Mouse (Mus musculus): ENCODE results near the gene Echdc3. TPM values are rescaled to one million over a fixed set of nuclear protein-coding genes. Genes with fewer than 3 reads are reported as not detected.

Echdc3 gene
- polyA plus RNA-seq, 2 experiments, result 8.7 to 8.8 TPM

DNA sequence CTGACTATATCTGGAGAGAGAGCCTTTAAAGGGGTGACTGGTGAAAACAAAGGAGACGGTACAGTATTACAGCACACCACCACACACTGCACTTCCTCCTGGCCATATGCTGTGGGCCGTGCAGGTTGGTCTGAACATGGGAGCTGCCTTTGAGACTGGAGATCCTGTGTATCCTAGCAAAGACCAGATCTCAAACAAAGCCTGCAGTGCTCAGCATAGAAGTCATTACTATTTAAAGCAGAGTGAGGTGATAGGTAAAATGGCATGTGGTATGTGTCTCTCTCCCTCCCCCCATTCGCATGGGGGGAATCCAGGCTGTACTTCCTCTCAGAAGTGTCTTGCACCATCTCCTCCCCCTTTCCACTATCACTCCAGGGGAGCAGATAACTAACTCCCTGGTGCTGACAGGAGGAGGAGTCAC, 38.3 kb upstream of the Echdc3 start:
- no peak overlapping the region for H3K4me2 ChIP-seq (ENCODE audit: low read depth)
- ATAC-seq (ENCODE audit: insufficient read depth), result no peak
- no peaks in the 10 kb centered on the region for H3K27me3 ChIP-seq (ENCODE audit: control insufficient read depth, insufficient read depth, low read length)
- WGBS (ENCODE audit: insufficient replicate concordance), result 16% methylated on average over 3 of the region's 3 CpGs
- TF ChIP-seq CTCF (IDR thresholded peaks at IDR 0.05; ENCODE audit: low read depth) (no peak), EP300 (IDR thresholded peaks at IDR 0.05; ENCODE audit: low read depth) (no peak)
- no peak overlapping the region for H3K4me3 ChIP-seq (ENCODE audit: insufficient read depth in 1 of 2, low read depth in 2 of 2, low read length in 2 of 2)
- no peak overlapping the region for H3K9ac ChIP-seq (replicated peaks)
- 0 out of 4 replicates have a peak, but pooled peaks cover 0 to 2% of the 10 kb centered on the region in 2 experiments for H3K4me1 ChIP-seq (replicated peaks; ENCODE audit: control insufficient read depth in 2 of 2, insufficient read depth in 2 of 2, low read length in 1 of 2)
- no peaks in the 10 kb centered on the region for H3K36me3 ChIP-seq (replicated peaks; ENCODE audit: control insufficient read depth, insufficient read depth, low read depth)
- DNase-seq (ENCODE audit: low read depth in 3 of 3, low spot score in 3 of 3), result no peak
- no peaks in the 10 kb centered on the region for H3K9me3 ChIP-seq (ENCODE audit: control insufficient read depth, low read length)
- H3K27ac ChIP-seq, result no peak overlapping the region

DNA sequence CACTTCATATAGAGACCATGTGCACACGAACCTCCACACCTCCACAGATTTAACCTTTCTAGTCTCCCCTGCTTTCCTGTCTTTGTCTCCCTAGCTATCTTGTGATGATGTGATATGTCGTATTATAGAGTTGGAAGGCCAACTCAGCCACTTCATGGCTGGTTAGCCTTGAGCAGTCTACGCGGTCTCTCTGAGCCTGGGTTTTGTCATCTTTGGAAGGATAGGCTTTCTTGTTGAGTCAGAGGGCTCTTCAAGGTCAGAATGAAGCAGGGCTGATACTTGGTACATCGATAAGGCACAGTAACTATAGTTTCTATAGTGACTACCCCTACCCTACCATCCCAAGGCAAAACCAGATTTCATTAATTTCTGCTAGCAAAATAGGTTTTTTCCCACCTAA, 28.6 kb upstream of the Echdc3 start:
- no peak for DNase-seq (ENCODE audit: low read depth in 3 of 3, low spot score in 3 of 3)
- no peak overlapping the region for H3K27ac ChIP-seq

DNA sequence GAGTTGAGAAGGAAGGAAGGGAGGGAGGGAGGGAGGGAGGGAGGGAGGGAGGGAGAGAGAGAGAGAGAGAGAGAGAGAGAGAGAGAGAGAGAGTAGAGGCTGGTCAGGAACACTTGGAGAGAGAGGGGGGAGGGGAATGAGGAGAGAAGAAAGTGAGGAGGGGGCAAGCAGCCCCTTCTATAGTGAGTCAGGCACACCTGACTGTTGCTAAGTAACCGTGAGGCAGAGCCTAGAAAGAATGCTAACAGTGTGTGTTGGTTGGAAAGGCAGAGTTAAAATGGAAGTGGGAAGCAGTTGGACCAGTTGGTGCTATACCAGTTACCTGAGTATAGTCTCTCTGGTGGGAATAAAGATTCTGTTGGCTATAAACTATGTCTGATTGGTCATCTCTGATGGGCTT, 27.2 kb upstream of the Echdc3 start:
- Histone ChIP-seq H3K9ac (replicated peaks) (no peak overlapping the region), H3K27me3 (ENCODE audit: control insufficient read depth, insufficient read depth, low read length) (no peaks in the 10 kb centered on the region; the same call in 1 of the 2 replicates), H3K27ac (no peak overlapping the region), H3K36me3 (replicated peaks; ENCODE audit: control insufficient read depth, insufficient read depth, low read depth) (no peaks in the 10 kb centered on the region), H3K4me1 (replicated peaks; ENCODE audit: control insufficient read depth in 2 of 2, insufficient read depth in 2 of 2, low read length in 1 of 2) (no peaks in the 10 kb centered on the region), H3K9me3 (ENCODE audit: control insufficient read depth, low read length) (no peaks in the 10 kb centered on the region), H3K4me3 (ENCODE audit: insufficient read depth in 1 of 2, low read depth in 2 of 2, low read length in 2 of 2) (no peak overlapping the region), H3K4me2 (ENCODE audit: low read depth) (no peak overlapping the region)
- DNase-seq (ENCODE audit: low read depth in 3 of 3, low spot score in 3 of 3) (no peak), ATAC-seq (ENCODE audit: insufficient read depth) (no peak)
- TF ChIP-seq EP300 (IDR thresholded peaks at IDR 0.05; ENCODE audit: low read depth) (no peak), CTCF (IDR thresholded peaks at IDR 0.05; ENCODE audit: low read depth) (no peak)
- 46% methylated on average over 1 of the region's 1 CpGs for WGBS (ENCODE audit: insufficient replicate concordance)

More for the DNA sequence above, 28.6 kb upstream of the Echdc3 start:
- H3K4me2 ChIP-seq (ENCODE audit: low read depth), result no peak overlapping the region
- 67% methylated on average over 5 of the region's 5 CpGs for WGBS (ENCODE audit: insufficient replicate concordance)
- ATAC-seq (ENCODE audit: insufficient read depth), result no peak
- no peaks in the 10 kb centered on the region for H3K4me1 ChIP-seq (replicated peaks; ENCODE audit: control insufficient read depth in 2 of 2, insufficient read depth in 2 of 2, low read length in 1 of 2)
- no peaks in the 10 kb centered on the region for H3K36me3 ChIP-seq (replicated peaks; ENCODE audit: control insufficient read depth, insufficient read depth, low read depth)
- TF ChIP-seq EP300 (IDR thresholded peaks at IDR 0.05; ENCODE audit: low read depth) (no peak), CTCF (IDR thresholded peaks at IDR 0.05; ENCODE audit: low read depth) (no peak)
- no peak overlapping the region for H3K4me3 ChIP-seq (ENCODE audit: insufficient read depth in 1 of 2, low read depth in 2 of 2, low read length in 2 of 2)
- H3K9ac ChIP-seq (replicated peaks), result no peak overlapping the region
- no peaks in the 10 kb centered on the region for H3K9me3 ChIP-seq (ENCODE audit: control insufficient read depth, low read length)
- no peaks in the 10 kb centered on the region; the same call in 1 of the 2 replicates for H3K27me3 ChIP-seq (ENCODE audit: control insufficient read depth, insufficient read depth, low read length)

DNA sequence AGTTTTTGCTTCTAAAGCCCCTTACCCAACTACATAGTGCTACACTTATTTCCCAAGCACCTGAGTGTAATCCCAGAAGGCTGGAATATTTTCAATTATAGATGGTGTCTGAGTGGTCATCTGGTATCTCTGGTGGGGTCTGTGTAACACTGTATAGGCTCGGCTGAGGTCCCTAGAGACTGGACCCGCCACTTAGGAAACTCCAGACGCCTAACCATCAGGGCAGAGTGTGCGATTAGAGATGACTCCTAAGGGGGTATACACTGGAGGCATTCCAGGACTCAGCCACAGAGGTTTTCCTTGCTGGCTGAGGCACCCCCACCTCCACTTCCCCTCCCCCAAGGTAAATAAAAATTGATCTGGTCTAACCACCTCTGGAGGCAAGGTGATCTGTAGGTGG, 26.5 kb upstream of the Echdc3 start:
- Histone ChIP-seq H3K9me3 (ENCODE audit: control insufficient read depth, low read length) (no peaks in the 10 kb centered on the region), H3K4me3 (ENCODE audit: insufficient read depth in 1 of 2, low read depth in 2 of 2, low read length in 2 of 2) (no peak overlapping the region), H3K9ac (replicated peaks) (no peak overlapping the region), H3K36me3 (replicated peaks; ENCODE audit: control insufficient read depth, insufficient read depth, low read depth) (no peaks in the 10 kb centered on the region), H3K27me3 (ENCODE audit: control insufficient read depth, insufficient read depth, low read length) (no peaks in the 10 kb centered on the region; the same call in 1 of the 2 replicates), H3K27ac (no peak overlapping the region), H3K4me1 (replicated peaks; ENCODE audit: control insufficient read depth in 2 of 2, insufficient read depth in 2 of 2, low read length in 1 of 2) (no peaks in the 10 kb centered on the region), H3K4me2 (ENCODE audit: low read depth) (no peak overlapping the region)
- ATAC-seq (ENCODE audit: insufficient read depth) (no peak), DNase-seq (ENCODE audit: low read depth in 3 of 3, low spot score in 3 of 3) (no peak)
- WGBS (ENCODE audit: insufficient replicate concordance), result 46% methylated on average over 4 of the region's 4 CpGs
- TF ChIP-seq EP300 (IDR thresholded peaks at IDR 0.05; ENCODE audit: low read depth) (no peak), CTCF (IDR thresholded peaks at IDR 0.05; ENCODE audit: low read depth) (no peak)

DNA sequence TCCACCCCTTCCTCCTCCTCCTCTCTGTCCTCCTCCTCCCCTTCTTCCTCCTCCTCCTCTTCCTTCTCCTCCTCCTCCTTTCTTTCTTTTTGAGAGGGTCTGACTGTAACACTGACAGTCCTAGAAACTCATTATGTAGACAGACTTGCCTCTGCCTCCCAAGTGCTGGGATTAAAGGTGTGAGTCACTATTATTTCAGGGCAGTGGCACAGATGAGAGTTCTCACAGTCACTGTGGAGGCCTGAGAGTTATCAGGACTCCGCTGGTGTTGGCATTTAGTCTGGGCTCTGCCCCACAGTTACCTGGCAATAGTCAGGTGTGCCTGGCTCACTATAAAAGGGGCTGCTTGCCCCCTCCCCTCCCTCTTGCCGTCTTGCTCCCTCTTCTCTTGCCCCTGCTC, 25.8 kb upstream of the Echdc3 start:
- Histone ChIP-seq H3K36me3 (replicated peaks; ENCODE audit: control insufficient read depth, insufficient read depth, low read depth) (no peaks in the 10 kb centered on the region), H3K9me3 (ENCODE audit: control insufficient read depth, low read length) (no peaks in the 10 kb centered on the region), H3K27ac (no peak overlapping the region), H3K4me3 (ENCODE audit: insufficient read depth in 1 of 2, low read depth in 2 of 2, low read length in 2 of 2) (no peak overlapping the region), H3K4me1 (replicated peaks; ENCODE audit: control insufficient read depth in 2 of 2, insufficient read depth in 2 of 2, low read length in 1 of 2) (no peaks in the 10 kb centered on the region), H3K4me2 (ENCODE audit: low read depth) (no peak overlapping the region), H3K9ac (replicated peaks) (no peak overlapping the region), H3K27me3 (ENCODE audit: control insufficient read depth, insufficient read depth, low read length) (no peaks in the 10 kb centered on the region; the same call in 1 of the 2 replicates)
- TF ChIP-seq CTCF (IDR thresholded peaks at IDR 0.05; ENCODE audit: low read depth), result no peak
- DNase-seq (ENCODE audit: low read depth in 3 of 3, low spot score in 3 of 3) (no peak), ATAC-seq (ENCODE audit: insufficient read depth) (no peak)
- WGBS (ENCODE audit: insufficient replicate concordance), result 47% methylated on average over 2 of the region's 2 CpGs

Measured in liver, embryonic 14.5 days (tissue).